Mouse (Mus musculus): ENCODE results near the gene Gm49450.

GRCm38 (mm10) chr15:98956000-98956399, 2.6 kb upstream of the Gm49450 start:
- TF ChIP-seq CTCF (IDR thresholded peaks at IDR 0.05; ENCODE audit: low read depth) (no peak), EP300 (optimal IDR thresholded peaks at IDR 0.05) (no peak)
